Mouse (Mus musculus) small intestine, adult 2 months (tissue): ENCODE measurements around the gene Enpp7.

Source experiments
- CTCF ChIP-seq: fragments of 200-500 bp; IDR thresholded peaks from 2 replicates; pipeline ENCODE4 v1.5.1; 2012; ENCODE audit warnings: low read depth, mild to moderate bottlenecking, control low read depth, inconsistent platforms, low read length, moderate library complexity, mixed read lengths; ENCODE audit not compliant: insufficient replicate concordance, insufficient read length; ENCODE audit errors: extremely low read depth
- POLR2A ChIP-seq: fragments of 200-500 bp; IDR thresholded peaks from 2 replicates; pipeline ENCODE4 v1.6.1; 2012; ENCODE audit warnings: low read depth, mild to moderate bottlenecking, control low read depth, inconsistent platforms, low read length, moderate library complexity

GRCm38 (mm10) chr11:119035686-119036165, 47.7 kb downstream of the Enpp7 start:
- no peak for TF ChIP-seq POLR2A
- TF ChIP-seq CTCF = no peak
